Mouse (Mus musculus) liver, postnatal 0 days (tissue): ENCODE data around the gene Fam19a5. TPM values are rescaled to one million over a fixed set of nuclear protein-coding genes. Genes with fewer than 3 reads are reported as not detected.

Experiments
- ATAC-seq: fragments of 200-750 bp; cut with Nextera tagmentation; 2 replicates; pipeline ENCODE4 v1.8.0; 2017; ENCODE audit warnings: mild to moderate bottlenecking, moderate library complexity
- DNase-seq: peaks from one replicate; pipeline ENCODE4 v3.0.0-alpha.2; 2016
- H3K27ac ChIP-seq: fragments of 300-500 bp; sonication (generic); 2 replicates; pipeline ENCODE4 v1.5.1; 2014; ENCODE audit warnings: antibody characterized with exemption, moderate library complexity, mild to moderate bottlenecking, low read depth
- H3K27me3 ChIP-seq: fragments of 300-500 bp; sonication (generic); 2 replicates; pipeline ENCODE4 v1.6.1; 2014; ENCODE audit warnings: low read length, control low read depth, mixed read lengths; ENCODE audit not compliant: insufficient read depth
- H3K36me3 ChIP-seq: fragments of 300-500 bp; sonication (generic); replicated peaks from 2 replicates; pipeline ENCODE4 v1.6.1; 2014; ENCODE audit warnings: mild to moderate bottlenecking, control low read depth, low read length, moderate library complexity, mixed read lengths; ENCODE audit not compliant: insufficient read depth
- H3K4me1 ChIP-seq: fragments of 300-500 bp; sonication (generic); 2 replicates; pipeline ENCODE4 v1.6.1; 2014; ENCODE audit warnings: antibody characterized with exemption, mild to moderate bottlenecking, control low read depth; ENCODE audit not compliant: insufficient read depth
- H3K4me2 ChIP-seq: fragments of 300-500 bp; sonication (generic); 2 replicates; pipeline ENCODE4 v1.6.1; 2014; ENCODE audit warnings: low read depth, mild to moderate bottlenecking, low read length, moderate library complexity, mixed read lengths
- H3K4me3 ChIP-seq: fragments of 300-500 bp; sonication (generic); 2 replicates; pipeline ENCODE4 v1.5.1; 2014; ENCODE audit warnings: low read depth, low read length
- H3K9ac ChIP-seq: fragments of 300-500 bp; sonication (generic); replicated peaks from 2 replicates; pipeline ENCODE4 v1.6.1; 2014; ENCODE audit warnings: mild to moderate bottlenecking, moderate library complexity
- H3K9me3 ChIP-seq: fragments of 300-500 bp; sonication (generic); 2 replicates; pipeline ENCODE4 v1.6.1; 2016; ENCODE audit warnings: mild to moderate bottlenecking, control low read depth, low read length, mixed read lengths
- CTCF ChIP-seq: sonication (generic); IDR thresholded peaks from 2 replicates; pipeline ENCODE4 v1.5.1; 2016; ENCODE audit warnings: antibody characterized with exemption, low read depth
- EP300 ChIP-seq: IDR thresholded peaks from 2 replicates; pipeline ENCODE4 v1.6.1; 2016; ENCODE audit warnings: antibody characterized with exemption, low read depth, mild to moderate bottlenecking
- WGBS: fragments of 180-500 bp; shearing (Covaris S2); extraction: QIAGEN DNeasy Blood & Tissue Kit; methylation state at CpG from one replicate; pipeline ENCODE4 v1.1.7; 2014; ENCODE audit not compliant: insufficient replicate concordance; 5-methylcytosine and 5-hydroxymethylcytosine counted together
- polyA plus RNA-seq: library from polyadenylated mRNA; unstranded; fragments of >200 nt; fragmentation: Nextera tagmentation; extraction: Ambion mirVana; gene quantifications from 2 replicates; pipeline ENCODE4 v1.2.1, GENCODE M21; 2015

Gene Fam19a5
- polyA plus RNA-seq, 1 experiment from 2014 or later: not detected

DNA sequence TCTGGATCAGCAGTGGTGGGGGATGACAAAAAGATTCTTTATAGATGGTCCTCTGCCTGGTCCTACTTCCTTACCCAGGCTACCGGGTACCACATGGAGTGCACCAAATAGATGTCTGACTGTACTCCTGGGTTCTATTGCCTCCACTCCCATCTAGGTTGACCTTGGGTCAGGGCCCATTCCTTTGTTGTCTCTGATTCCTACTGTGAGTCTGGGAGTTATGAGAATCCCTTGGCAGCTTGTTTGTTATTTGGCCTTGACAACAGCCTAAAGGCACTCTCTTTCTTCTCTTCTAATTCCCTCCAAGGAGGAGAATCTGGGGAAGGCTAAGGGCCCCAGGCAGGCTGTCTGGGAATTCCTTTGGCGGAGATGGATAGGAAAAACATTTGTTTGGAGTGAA is 105.6 kb downstream of the Fam19a5 start:
- Histone ChIP-seq H3K36me3 (no peaks in the 10 kb centered on the region), H3K27ac (no peak overlapping the region), H3K4me1 (no peaks in the 10 kb centered on the region), H3K4me3 (no peak overlapping the region), H3K9ac (no peak overlapping the region), H3K9me3 (no peaks in the 10 kb centered on the region), H3K27me3 (no peaks in the 10 kb centered on the region), H3K4me2 (no peak overlapping the region)
- WGBS: 83% methylated on average over 2 of the region's 2 CpGs
- DNase-seq (no peak), ATAC-seq (no peak)
- TF ChIP-seq EP300 (no peak), CTCF (no peak)

- no peak for TF ChIP-seq CTCF
- no peak for TF ChIP-seq EP300
- DNase-seq (no peak), ATAC-seq (no peak)
- Histone ChIP-seq H3K4me1 (no peaks in the 10 kb centered on the region), H3K27me3 (no peaks in the 10 kb centered on the region), H3K9ac (no peak overlapping the region), H3K27ac (no peak overlapping the region), H3K4me2 (no peak overlapping the region), H3K9me3 (no peaks in the 10 kb centered on the region), H3K36me3 (no peaks in the 10 kb centered on the region), H3K4me3 (no peak overlapping the region)
- 65% methylated on average over 6 of the region's 6 CpGs for WGBS
These were observed 110.5 kb downstream of the Fam19a5 start for GRCm38 (mm10) chr15:87654551-87654950.

GRCm38 (mm10) chr15:87656496-87657155 is 112.5 kb downstream of the Fam19a5 start:
- 63% methylated on average over 20 of the region's 20 CpGs for WGBS
- no peak overlapping the region for H3K4me2 ChIP-seq
- TF ChIP-seq CTCF (no peak), EP300 (no peak)
- no peak for DNase-seq
- H3K27ac ChIP-seq: no peak overlapping the region
- no peaks in the 10 kb centered on the region for H3K36me3 ChIP-seq
- H3K4me3 ChIP-seq: no peak overlapping the region
- H3K4me1 ChIP-seq: no peaks in the 10 kb centered on the region
- H3K9me3 ChIP-seq: no peaks in the 10 kb centered on the region
- H3K9ac ChIP-seq: no peak overlapping the region
- no peaks in the 10 kb centered on the region for H3K27me3 ChIP-seq
- ATAC-seq: no peak

GRCm38 (mm10) chr15:87659729-87660128 is 115.6 kb downstream of the Fam19a5 start:
- H3K9ac ChIP-seq: no peak overlapping the region
- 76% methylated on average over 6 of the region's 6 CpGs for WGBS
- H3K9me3 ChIP-seq: no peaks in the 10 kb centered on the region
- H3K36me3 ChIP-seq: no peaks in the 10 kb centered on the region
- no peaks in the 10 kb centered on the region for H3K4me1 ChIP-seq
- TF ChIP-seq CTCF: no peak
- no peak for TF ChIP-seq EP300
- no peak overlapping the region for H3K4me3 ChIP-seq
- no peak for DNase-seq
- H3K27ac ChIP-seq: no peak overlapping the region
- no peaks in the 10 kb centered on the region for H3K27me3 ChIP-seq
- no peak overlapping the region for H3K4me2 ChIP-seq
- no peak for ATAC-seq

- H3K9me3 ChIP-seq: no peaks in the 10 kb centered on the region
- DNase-seq (no peak), ATAC-seq (no peak)
- H3K27me3 ChIP-seq: no peaks in the 10 kb centered on the region
- H3K27ac ChIP-seq: no peak overlapping the region
- H3K4me3 ChIP-seq: no peak overlapping the region
- no peaks in the 10 kb centered on the region for H3K4me1 ChIP-seq
- TF ChIP-seq EP300 (no peak), CTCF (no peak)
- H3K36me3 ChIP-seq: no peaks in the 10 kb centered on the region
- no peak overlapping the region for H3K4me2 ChIP-seq
- no peak overlapping the region for H3K9ac ChIP-seq
- 78% methylated on average over 7 of the region's 7 CpGs for WGBS
These were observed 117.9 kb downstream of the Fam19a5 start for GRCm38 (mm10) chr15:87661954-87662353.

- ATAC-seq (no peak), DNase-seq (no peak)
- no peaks in the 10 kb centered on the region for H3K4me1 ChIP-seq
These were observed 122.1 kb downstream of the Fam19a5 start for GRCm38 (mm10) chr15:87666041-87666750.

More at GRCm38 (mm10) chr15:87666041-87666750, 122.1 kb downstream of the Fam19a5 start:
- no peaks in the 10 kb centered on the region for H3K36me3 ChIP-seq
- TF ChIP-seq EP300: no peak
- TF ChIP-seq CTCF: no peak
- H3K27me3 ChIP-seq: no peaks in the 10 kb centered on the region
- H3K9ac ChIP-seq: no peak overlapping the region
- no peak overlapping the region for H3K4me2 ChIP-seq
- 78% methylated on average over 13 of the region's 13 CpGs for WGBS
- H3K9me3 ChIP-seq: no peaks in the 10 kb centered on the region
- no peak overlapping the region for H3K27ac ChIP-seq
- no peak overlapping the region for H3K4me3 ChIP-seq
